Mouse (Mus musculus): Measurements from ENCODE around the gene Ccdc15.
"Not testable (repeated sequence)": the region's sequence is repeated elsewhere in the genome, so short reads cannot be mapped to it uniquely, and the experiment has no call there.

DNA sequence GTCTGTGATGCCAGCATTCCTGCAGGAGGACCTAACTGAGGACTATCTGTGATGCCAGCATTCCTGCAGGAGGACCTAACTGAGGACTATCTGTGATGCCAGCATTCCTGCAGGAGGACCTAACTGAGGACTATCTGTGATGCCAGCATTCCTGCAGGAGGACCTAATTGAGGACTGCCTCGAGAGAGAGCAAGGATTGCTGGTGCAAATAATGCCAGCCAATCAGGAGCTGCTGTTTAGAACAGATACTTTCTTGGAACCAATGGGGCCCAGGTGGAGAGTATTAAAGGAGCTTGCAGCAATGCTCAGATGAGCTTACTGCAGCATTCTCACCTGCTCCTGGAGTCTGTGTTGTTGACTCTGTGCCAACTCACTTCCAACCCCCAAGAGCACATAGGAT is 47.7 kb downstream of the Ccdc15 start:
- not testable (repeated sequence) for TF ChIP-seq CTCF, EP300 (IDR thresholded peaks at IDR 0.05; ENCODE audit: low read depth)
